Mouse (Mus musculus) CD4-positive helper T cell, adult 2 months (primary cell): ENCODE data around the gene Il1rapl2.

ENCODE experiments used
- DNase-seq: peaks from one replicate; pipeline ENCODE4 v3.0.0-alpha.2; 2012; ENCODE audit warnings: low read depth, missing footprints, low spot score

Gene Il1rapl2

GRCm38 (mm10) chrX:137570321-137571195 lies at the start of gene Il1rapl2:
Gene Il1rapl2, plus strand, starts transcription at chrX:137570608.
- no peak for DNase-seq

GRCm38 (mm10) chrX:137548348-137548747 lies 22.1 kb upstream of the Il1rapl2 start:
- DNase-seq, result no peak

- no peak for DNase-seq
These were observed 778 bp upstream of the Il1rapl2 start for GRCm38 (mm10) chrX:137569472-137570188.

- DNase-seq, result no peak
These were observed 12.2 kb downstream of the Il1rapl2 start for GRCm38 (mm10) chrX:137582656-137583055.

GRCm38 (mm10) chrX:137620697-137621096 lies 50.3 kb downstream of the Il1rapl2 start:
- no peak for DNase-seq

GRCm38 (mm10) chrX:137667011-137667410 lies 96.6 kb downstream of the Il1rapl2 start:
- no peak for DNase-seq

GRCm38 (mm10) chrX:137687974-137688373 lies 117.6 kb downstream of the Il1rapl2 start:
- DNase-seq, result no peak

- no peak for DNase-seq
These were observed 129.6 kb downstream of the Il1rapl2 start for GRCm38 (mm10) chrX:137700006-137700405.

- no peak for DNase-seq
These were observed 185.1 kb downstream of the Il1rapl2 start for GRCm38 (mm10) chrX:137755537-137755936.

- no peak for DNase-seq
These were observed 235.2 kb downstream of the Il1rapl2 start for GRCm38 (mm10) chrX:137805484-137806200.

- DNase-seq, result no peak
These were observed 236.1 kb downstream of the Il1rapl2 start for GRCm38 (mm10) chrX:137806231-137807114.

- no peak for DNase-seq
These were observed 239.1 kb downstream of the Il1rapl2 start for GRCm38 (mm10) chrX:137809526-137809925.

GRCm38 (mm10) chrX:137812151-137812550 lies 241.7 kb downstream of the Il1rapl2 start:
- no peak for DNase-seq

- DNase-seq, result no peak
These were observed 278.5 kb downstream of the Il1rapl2 start for GRCm38 (mm10) chrX:137848936-137849335.

GRCm38 (mm10) chrX:137923490-137923889 lies 353.1 kb downstream of the Il1rapl2 start:
- DNase-seq, result no peak

- no peak for DNase-seq
These were observed 356.4 kb downstream of the Il1rapl2 start for GRCm38 (mm10) chrX:137926835-137927234.

- no peak for DNase-seq
These were observed 377.3 kb downstream of the Il1rapl2 start for GRCm38 (mm10) chrX:137947741-137948140.

- peak; percentile 0 for DNase-seq
These were observed 400.9 kb downstream of the Il1rapl2 start for GRCm38 (mm10) chrX:137971306-137971705.

GRCm38 (mm10) chrX:138043113-138043512 lies 472.7 kb downstream of the Il1rapl2 start:
- no peak for DNase-seq

- DNase-seq, result no peak
These were observed 533.5 kb downstream of the Il1rapl2 start for GRCm38 (mm10) chrX:138103954-138104353.

- no peak for DNase-seq
These were observed 534.3 kb downstream of the Il1rapl2 start for GRCm38 (mm10) chrX:138104668-138105067.
